Mouse (Mus musculus) cerebellum, adult 11-12 months (tissue): ENCODE measurements around the gene Ctbp1.

Experiments used
- DNase-seq: peaks from one replicate; pipeline ENCODE4 v3.0.0; 2022

The Ctbp1 gene

GRCm38 (mm10) chr5:33274953-33275454, at the start of gene Ctbp1:
Ctbp1 (minus strand) TSS chr5:33274994.
- peak; percentile 96 for DNase-seq

GRCm38 (mm10) chr5:33324491-33324890, 49.7 kb upstream of the Ctbp1 start:
- no peak for DNase-seq

GRCm38 (mm10) chr5:33312192-33312591, 37.4 kb upstream of the Ctbp1 start:
- DNase-seq, result no peak

- DNase-seq, result no peak
Measured at GRCm38 (mm10) chr5:33310704-33311462, 36.1 kb upstream of the Ctbp1 start.

GRCm38 (mm10) chr5:33301801-33302200, 27.0 kb upstream of the Ctbp1 start:
- DNase-seq, result no peak

- DNase-seq, result no peak
Measured at GRCm38 (mm10) chr5:33297164-33297563, 22.4 kb upstream of the Ctbp1 start.

GRCm38 (mm10) chr5:33293796-33294430, 19.1 kb upstream of the Ctbp1 start:
- no peak for DNase-seq

- no peak for DNase-seq
Measured at GRCm38 (mm10) chr5:33283951-33284350, 9.2 kb upstream of the Ctbp1 start.

GRCm38 (mm10) chr5:33281428-33281827, 6.6 kb upstream of the Ctbp1 start:
- no peak for DNase-seq

- no peak for DNase-seq
Measured at GRCm38 (mm10) chr5:33278950-33279349, 4.2 kb upstream of the Ctbp1 start.

GRCm38 (mm10) chr5:33277286-33277685, 2.5 kb upstream of the Ctbp1 start:
- no peak for DNase-seq

- DNase-seq, result peak; percentile 42
Measured at GRCm38 (mm10) chr5:33275754-33276153, 960 bp upstream of the Ctbp1 start.

- DNase-seq, result peak; percentile 93
Measured at GRCm38 (mm10) chr5:33274085-33274952, 475 bp downstream of the Ctbp1 start.

- DNase-seq, result no peak
Measured at GRCm38 (mm10) chr5:33273777-33274084, 1.1 kb downstream of the Ctbp1 start.

- peak; percentile 39 for DNase-seq
Measured at GRCm38 (mm10) chr5:33272845-33273776, 1.7 kb downstream of the Ctbp1 start.

- DNase-seq, result no peak
Measured at GRCm38 (mm10) chr5:33272146-33272545, 2.6 kb downstream of the Ctbp1 start.

- DNase-seq, result peak; percentile 80
Measured at GRCm38 (mm10) chr5:33270568-33270967, 4.2 kb downstream of the Ctbp1 start.

GRCm38 (mm10) chr5:33254416-33254815, 20.4 kb downstream of the Ctbp1 start:
- DNase-seq, result no peak

- DNase-seq, result no peak
Measured at GRCm38 (mm10) chr5:33248186-33248585, 26.6 kb downstream of the Ctbp1 start.

GRCm38 (mm10) chr5:33247387-33247786, 27.4 kb downstream of the Ctbp1 start:
- DNase-seq, result no peak

GRCm38 (mm10) chr5:33245701-33246100, 29.1 kb downstream of the Ctbp1 start:
- DNase-seq, result peak; percentile 92

- no peak for DNase-seq
Measured at GRCm38 (mm10) chr5:33244377-33244920, 30.3 kb downstream of the Ctbp1 start.
